Mouse (Mus musculus) T-helper 1 cell (primary cell): Measurements from ENCODE around the gene P3h3.

ENCODE experiments used
- in situ Hi-C: fragments of 300-600 bp; cut with MboI, MseI; formaldehyde crosslinking; loops from one replicate; pipeline ENCODE4 v1.15.1; 2025; ENCODE audit warnings: high pct_unique_total_duplicates

P3h3 gene

DNA sequence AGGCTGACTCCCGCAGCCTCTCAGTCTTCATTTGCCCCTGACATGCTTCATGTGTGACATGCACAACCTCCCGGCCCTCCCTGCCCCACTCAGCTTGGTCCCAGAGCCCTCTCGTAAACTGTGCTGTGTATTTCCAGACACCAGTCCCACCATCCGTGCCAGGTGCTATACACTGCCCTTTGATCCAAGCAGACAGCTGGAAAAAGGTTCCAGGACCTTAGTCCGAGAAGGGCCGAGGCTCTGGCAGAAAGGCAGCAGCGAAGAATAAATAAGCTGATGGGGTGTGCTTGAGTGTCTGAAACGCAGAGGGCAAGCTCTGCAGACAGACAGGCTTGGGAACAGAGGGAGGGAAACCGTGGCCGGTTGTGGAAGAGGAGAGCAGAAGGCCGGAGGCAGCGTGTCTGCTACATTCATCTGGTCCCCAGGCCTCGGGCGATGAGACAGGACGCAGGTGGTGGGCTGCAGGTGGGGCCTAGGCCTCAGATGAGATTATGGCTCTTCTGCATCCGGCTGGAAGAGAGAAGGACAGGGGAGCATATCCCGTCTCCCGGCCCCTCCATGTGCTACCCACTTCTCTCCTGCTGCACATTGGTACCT is 8.3 kb upstream of the P3h3 start:
- in situ Hi-C loops: loop anchor here (10.0 kb wide), 1 partner anchor 69 kb away; the partner anchor contains the start of gene Mlf2

DNA sequence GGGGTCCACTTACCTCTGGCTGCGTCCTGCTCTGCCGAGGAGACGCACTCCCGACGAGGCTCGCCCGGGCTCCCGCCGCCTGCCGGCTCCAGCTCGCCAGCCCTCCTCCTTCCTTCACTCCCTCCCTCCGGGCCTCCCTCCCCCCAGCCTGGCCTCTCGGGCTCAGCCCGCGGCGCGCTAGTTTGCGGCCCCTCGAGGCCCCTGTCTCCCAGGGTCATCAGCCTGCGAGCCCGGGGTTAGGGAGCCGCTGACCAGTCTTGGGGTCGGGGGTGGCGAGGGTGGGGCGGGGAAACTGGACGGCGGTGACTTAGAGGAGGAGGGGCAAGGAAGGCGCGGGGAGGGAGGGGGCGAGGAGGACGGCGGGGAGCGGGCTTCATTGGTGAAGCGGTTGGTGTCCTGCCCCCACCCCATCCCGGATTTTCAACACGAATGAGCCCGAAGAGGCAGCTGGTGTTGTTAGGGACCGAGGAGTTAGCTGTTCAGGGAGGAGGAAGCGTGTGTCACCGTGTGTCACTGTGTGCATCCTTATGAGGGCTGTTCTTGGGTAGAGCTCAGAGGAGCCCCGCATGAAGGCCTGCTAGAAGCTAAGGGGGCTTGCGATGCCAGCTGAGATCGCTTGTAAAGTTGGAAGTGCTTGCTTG is 6.2 kb upstream of the P3h3 start, which contains the start of gene Gpr162:
Gene Gpr162 (minus strand): TSS at position 326 of the 641 bp plus-strand sequence.
- in situ Hi-C loops: loop anchor here (10.0 kb wide), 1 partner anchor 71 kb away; the partner anchor contains the start of gene Mlf2

DNA sequence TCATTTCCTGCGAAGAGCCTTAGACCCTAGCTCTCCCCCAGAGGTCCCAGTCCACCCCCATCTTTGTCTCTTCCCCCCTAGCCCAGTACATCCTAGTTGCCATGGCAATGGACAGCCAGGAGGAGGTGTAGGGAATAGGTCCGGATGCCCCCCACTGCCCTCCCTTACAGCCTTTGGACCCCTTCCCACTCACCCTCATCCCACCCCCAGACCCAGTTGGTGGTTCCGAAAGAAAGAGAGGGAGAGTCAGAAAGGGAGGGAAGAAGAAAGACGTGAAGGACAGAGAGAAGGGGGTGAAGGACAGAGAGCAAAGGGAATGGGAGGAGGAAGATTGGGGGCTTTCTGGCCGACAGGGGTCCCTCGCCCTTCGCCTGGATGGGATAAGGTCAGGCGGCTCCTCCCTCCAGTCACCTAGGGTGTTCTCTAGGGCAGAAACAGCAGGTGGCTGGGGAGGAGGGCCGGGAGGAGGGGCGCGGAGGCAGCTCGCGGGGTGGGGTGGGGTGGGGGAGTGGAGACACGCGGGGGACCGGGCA is 5.6 kb upstream of the P3h3 start:
- in situ Hi-C loops: loop anchor here (10.0 kb wide), 1 partner anchor 72 kb away; the partner anchor contains the start of gene Mlf2

DNA sequence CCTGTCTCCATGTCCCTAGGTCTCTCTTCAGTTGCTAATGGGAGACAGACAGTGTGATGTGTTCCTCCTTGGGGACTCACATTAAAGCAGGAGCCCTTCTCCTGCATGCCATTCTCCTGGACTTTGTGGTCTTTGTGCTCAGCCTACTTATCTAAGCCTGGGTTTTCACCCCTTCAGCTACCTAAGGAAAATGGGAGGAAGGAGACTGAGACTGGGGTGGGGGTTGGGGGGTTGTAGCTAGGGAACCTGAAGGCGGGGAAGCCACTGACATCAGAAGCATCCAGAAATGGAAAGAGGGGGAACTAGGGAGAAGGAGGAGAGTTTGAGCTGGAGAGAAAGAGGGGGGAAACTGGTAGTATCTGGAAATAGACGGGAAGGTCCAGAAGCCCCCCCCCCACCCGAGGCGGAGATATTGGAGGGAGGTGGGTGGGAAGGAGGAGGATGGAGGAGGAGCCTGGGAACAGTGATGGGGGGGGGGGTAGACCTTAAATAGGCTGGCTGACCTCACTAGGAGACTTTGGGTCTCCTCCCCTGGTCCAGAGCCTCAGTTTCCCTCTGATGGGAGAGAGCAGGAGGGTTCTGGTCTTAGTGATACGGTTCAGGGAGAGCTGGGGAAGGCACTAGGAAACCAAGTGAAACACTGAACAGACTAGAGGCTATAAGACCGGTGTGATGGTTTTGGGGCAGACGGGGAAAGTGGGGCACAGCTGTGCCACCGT is 5.0 kb upstream of the P3h3 start:
- in situ Hi-C loops: loop anchor here (10.0 kb wide), 1 partner anchor 72 kb away; the partner anchor contains the start of gene Mlf2

DNA sequence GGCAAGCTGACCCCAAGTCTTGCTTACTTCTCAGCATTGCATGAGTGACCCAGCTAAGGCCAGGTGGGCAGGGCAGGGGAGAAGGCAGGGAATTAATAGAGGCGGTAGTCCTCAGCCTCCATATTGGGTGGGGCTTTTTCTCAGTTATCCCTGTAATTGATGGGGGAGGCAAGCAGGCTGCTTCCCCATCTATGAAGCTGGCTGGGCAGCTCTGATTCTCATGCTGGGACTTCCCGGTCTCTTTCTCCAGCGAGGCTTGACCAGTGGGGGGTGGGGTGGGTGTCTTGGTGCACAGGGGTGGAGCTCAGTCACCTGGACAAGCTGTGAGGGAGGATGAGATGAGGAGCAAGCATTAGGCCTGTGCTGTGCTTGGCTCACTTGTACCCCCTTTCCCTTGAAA is 4.2 kb upstream of the P3h3 start:
- in situ Hi-C loops: loop anchor here (10.0 kb wide), 1 partner anchor 73 kb away; the partner anchor contains the start of gene Mlf2

DNA sequence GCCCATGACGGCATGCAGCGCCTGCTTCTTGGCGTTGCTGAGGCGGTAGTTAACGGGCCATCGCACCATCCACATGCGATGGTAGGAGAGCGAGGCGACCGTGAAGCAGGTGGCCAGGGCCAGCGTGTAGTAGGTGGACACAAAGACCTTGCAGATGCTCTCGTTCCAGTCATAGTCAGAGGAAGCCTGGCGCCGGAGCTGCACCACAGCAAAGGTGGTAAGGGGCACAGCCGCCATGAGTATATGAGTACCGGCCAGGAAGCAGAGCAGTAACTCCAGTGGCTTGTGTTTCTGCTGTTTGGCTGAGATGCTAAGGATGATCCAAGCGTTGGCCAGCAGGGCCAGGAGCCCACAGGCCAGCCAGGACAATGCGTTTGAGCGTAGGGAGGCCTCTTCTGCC is 3.7 kb upstream of the P3h3 start:
- in situ Hi-C loops: loop anchor here (10.0 kb wide), 1 partner anchor 74 kb away; the partner anchor contains the start of gene Mlf2

DNA sequence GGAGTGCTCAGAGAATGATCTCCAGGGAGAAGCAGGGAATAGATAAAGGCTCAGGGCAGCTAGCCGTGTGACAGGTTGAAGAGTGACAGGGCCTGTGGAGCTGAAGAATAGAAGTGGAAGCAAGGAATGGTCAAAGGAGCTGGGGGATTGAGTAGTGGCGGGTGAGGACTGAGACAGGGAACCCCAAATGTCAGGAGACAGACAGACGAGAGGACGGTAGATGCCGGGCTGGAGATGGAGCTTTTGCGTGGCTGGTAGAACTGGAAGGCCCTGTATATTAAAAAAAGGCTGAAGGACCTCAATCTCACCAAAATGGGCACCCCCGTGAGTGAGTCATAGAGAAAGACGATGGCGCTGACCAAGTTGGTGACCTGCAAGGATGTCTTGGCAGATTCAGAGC is 3.0 kb upstream of the P3h3 start:
- in situ Hi-C loops: loop anchor here (10.0 kb wide), 1 partner anchor 74 kb away; the partner anchor contains the start of gene Mlf2

DNA sequence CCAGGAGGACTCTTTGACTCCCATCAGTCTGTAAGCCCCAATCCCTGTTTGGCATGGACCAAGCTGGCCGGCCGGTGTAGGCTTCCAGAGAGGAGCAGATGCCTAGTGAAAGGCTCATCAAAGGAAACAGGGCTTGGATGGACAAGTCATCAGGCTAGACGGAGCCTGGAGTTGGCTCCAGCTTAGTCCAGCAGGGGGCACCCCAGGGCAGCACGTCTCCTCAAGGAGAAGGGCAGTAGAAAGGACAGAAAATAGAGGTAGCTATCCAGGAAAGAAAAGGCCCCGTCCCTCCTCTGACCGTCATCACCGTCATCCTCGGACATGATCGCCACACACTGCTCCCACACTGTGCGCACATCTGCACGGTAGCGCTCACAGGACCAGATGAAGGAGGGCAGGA is 2.2 kb upstream of the P3h3 start:
- in situ Hi-C loops: loop anchor here (10.0 kb wide), 1 partner anchor 75 kb away; the partner anchor contains the start of gene Mlf2

DNA sequence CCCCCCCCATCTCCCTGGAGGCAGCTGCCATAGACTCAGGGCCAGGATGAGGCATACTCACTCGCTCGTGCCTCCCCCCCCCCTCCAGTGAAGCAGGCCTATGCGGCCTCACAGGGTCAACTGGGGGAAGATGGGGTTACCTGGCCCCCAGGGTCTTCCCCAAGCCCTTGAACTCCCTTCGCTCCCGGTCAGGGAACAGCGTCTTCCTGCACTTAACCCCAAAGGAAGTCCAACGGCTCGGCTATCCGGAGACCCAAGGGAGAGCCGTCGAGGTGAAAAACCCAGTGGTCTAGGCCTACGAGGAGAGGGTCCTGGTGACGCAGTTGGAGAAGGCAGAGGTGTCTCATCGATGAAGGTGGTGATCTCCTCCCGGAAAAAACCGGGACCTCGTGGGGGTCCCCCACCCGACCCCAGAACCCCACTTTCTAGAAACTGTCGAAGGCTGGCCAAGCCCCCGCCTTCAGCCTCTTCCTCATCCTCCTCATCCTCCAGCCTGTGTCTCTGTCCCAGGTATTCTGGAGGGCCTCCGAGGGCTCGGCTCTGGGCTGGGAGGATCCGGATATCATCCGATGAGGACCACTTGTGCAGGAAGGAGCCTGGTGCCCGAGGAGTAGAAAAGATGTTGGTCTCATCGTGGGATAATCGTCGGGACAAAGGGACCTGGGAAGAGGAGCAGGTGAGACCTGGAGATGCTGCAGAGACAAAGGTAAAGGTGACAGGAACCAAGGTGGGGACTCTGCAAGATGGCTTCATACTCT is 1.2 kb upstream of the P3h3 start:
- in situ Hi-C loops: no loop called here

DNA sequence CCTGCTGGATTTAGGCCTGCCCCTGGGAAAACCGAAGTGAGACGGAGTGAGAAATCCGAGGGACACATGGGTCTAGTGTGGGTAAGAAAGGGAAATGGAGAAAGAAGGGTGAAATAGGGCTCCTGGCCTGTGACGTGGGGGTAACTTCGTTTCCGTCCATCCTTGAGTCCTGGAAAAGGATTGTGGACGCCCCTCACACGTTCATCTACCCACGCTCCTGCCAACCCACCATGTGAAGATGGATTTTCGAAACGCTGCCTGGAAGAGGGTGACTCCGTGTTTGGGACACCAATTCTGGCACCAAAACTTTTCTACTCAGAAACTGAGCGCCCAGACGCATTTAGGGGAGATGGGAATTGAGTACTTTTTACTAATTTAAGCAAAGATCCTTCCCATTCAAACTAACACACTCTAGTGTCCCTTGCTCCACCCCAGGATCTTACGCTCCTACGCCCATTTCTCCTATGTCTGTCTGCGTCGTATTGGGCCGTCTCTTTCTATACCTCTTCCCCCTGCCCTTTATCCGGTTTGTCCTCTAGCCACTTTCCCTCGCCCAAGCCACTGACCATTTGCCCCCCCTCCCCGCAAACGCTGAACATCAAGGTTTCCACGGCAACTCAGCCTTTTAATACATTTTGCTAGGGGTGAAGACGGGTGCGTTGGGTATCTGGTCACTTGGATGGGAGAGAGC is 433 bp upstream of the P3h3 start:
- in situ Hi-C loops: no loop called here

DNA sequence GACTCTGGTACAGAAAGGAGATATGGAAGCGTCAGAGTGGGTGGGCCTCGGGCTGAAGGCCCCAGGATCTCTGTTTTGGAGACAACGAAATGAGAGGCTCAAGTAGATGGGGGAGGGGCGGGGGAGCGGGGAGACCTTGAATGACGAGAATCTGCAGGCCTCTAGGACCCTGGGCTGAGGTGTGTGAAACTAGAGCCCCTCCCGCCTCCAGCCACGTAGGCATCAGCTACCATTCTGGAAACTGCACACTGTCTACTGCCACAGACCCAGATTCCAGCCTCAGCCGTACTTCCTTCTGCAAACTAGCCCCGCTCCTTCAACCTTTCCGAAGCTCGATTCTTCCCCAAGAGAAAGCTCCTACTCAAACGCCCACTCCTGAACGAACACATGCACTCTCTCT is 1.2 kb downstream of the P3h3 start:
- in situ Hi-C loops: no loop called here

DNA sequence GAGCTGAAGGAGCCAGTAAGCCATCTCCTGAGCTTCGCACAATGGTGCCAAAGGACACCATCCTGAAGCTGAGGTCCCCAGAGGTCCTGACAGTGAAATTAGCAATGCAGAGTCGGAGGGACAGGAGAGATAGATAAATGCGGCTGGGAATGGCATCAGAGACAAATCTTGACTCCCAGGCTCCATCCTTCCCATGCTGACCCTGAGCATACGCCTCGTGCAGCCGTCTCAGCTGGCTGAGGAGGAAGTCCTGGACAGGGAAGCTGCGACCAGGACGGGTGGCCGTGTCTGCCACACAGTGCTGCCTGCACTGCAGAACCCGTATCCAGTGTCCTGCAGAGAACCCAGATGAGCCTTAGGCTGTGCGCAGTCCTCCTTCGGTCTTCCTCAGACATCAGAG is 2.9 kb downstream of the P3h3 start:
- in situ Hi-C loops: no loop called here

DNA sequence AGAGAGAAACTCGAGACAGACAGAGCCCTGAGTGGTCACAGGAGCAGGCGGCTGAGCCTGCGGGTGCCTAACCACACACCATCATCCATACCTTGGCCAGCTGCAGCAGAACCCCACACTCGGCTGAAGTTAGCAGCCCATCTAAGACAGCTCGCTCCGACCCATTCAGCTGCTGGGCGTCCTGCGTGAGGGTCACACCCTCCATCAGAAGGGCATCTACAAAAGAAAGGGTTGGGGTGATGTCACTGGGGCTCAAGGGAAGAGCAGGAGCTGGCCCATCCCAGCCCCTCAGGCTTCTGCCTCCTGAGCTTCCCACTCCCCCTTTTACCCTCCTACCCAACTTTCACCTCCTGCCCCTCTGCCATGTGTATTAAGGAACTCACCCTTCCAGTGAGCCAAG is 7.0 kb downstream of the P3h3 start:
- in situ Hi-C loops: no loop called here

DNA sequence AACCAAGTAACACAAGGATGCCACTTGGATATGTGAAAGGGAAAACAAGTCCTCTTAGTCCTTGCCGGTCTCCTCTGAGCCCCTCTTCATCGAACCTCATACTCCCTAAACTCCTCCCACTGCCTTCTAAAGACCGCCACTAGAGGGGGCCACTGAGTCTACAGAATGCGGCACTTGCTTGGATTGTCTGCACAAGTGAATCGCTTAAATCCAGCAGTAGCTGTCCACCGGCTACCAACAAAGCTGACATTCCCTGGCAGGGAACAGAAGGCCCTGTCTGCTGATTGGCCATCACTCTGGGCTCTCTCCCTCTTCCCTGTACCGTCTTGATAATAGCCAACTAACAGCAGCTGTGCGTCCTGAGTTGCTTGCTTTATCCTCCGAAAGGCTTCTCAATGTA is 10.2 kb downstream of the P3h3 start:
- in situ Hi-C loops: no loop called here

DNA sequence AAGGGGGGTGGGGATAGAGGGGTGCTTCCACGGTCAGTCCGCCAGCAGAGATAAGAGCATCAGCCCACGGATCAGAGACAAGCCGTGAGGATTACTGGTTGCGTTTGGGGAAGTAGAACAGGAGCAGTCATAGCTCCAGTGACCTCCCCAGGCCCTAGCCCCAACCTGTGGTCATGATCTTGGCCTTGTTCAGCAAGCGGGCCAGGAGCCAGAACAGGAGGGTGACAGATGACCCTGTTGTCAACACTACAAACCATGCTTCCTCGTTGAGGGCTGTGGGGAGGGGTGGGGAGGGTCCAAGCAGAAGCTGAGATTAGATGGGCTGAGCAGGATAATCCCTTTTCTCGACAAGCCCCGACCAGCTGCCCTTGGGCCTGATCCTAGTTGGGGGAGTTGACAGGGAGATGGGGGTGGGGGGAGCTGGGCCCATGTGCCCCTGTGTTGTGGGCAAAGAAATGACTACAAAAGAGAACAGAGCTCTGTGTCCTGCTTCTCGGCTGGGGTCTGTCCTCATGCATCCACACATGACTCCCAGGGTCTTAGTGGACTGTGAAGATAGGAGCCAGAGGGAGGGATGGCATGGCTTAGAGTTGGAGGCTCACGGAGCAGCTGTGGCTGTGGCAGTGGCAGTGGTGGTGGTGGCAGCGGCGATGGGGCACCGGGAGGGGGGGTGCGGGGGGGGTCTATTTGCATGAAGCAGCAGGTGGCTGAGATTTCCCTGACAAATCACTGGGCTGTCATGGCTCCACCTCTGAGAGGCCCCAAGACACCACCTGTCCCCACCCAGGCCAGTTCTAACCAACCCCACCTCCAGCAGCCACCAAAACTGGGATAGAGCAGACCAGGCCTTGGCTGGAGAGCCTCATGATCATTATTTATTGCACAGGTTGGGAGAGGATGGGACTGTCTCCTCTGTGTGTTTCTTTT is 17.0 kb downstream of the P3h3 start, which contains the start of gene Gnb3:
Gene Gnb3 (minus strand): TSS at position 35 of the 927 bp plus-strand sequence.
- in situ Hi-C loops: no loop called here

DNA sequence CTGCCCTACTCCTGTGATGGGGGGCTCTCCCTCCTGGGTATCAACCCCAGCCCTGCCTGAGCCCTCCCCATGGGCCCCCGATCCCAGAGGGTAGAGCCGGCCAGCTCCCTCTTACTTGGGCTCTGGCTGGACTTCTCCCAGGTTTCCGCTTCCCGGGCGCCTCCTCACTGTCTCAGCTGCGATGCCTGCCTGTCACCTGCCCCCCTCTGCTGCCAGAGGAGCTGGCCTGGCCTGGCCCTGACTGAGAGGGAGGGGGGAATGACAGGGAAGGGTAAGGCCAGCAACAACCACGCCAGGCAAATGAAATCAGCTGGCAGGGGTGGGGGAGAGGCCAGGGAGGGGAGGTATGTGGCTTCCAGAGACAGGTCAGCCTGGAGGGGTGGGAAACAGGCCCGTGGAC is 17.7 kb downstream of the P3h3 start:
- in situ Hi-C loops: no loop called here

DNA sequence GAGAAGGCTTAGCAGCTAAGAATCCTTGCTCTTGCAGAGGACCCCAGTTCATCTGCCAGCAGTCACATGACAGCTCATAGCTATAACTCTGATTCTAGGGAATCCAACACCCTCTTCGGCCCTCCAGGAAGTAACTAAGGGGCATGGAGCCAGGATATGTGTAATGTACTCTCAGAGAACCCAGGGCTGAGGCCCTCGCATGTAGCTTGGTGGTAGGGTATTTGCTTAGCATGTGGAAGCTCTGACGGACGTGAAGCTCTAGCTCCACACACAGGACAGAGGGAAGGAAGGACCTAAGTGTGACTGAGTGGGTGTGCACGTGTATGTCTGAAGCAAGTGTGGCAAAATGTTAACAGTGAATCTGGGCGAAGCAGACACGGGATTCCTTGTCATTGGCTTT is 21.1 kb downstream of the P3h3 start:
- in situ Hi-C loops: no loop called here

DNA sequence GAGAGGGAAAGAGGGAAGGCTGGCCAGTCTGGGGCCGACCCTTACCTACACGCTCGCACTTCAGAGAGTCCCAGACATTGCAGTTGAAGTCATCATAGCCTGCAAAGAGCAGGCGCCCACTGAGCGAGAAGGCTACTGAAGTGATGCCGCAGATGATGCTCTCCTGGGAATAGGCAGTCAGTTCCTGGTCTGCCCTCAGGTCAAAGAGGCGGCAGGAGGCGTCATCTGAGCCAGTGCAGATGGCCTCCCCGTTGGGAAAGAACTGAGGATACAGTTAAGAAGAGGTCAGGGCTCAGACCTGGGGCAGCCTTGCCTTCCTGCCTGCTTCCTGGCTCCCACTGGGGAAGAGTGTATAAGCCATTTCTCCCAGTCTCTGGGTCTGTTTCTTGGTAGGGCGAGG is 22.0 kb downstream of the P3h3 start:
- in situ Hi-C loops: no loop called here

DNA sequence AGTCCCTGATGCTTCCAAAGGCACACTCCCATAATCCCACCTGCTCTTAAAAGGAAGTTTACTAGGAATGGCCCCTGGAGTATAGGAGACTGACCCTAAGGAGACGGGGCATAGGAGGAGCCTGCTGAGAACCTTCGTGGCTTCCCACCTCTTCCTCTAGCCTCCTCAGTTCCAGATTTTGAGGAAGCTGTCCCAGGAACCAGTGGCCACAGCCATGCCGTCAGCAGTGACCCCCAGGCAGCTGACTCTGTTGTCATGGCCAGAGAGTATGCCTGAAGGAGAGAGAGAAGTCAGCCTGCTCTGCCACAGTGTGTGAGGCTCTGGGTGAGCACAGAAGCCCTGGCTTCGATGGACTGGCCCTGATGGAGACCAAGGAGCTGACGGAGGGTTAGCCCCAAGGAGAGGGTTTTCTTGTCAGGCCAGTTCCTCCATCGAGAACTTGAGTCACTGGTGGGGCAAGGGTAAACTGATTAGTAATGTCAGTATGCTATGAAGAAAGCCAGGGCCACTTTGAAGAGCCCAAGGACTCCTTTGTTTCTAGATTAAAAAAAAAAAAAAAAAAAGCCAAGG is 23.0 kb downstream of the P3h3 start:
- in situ Hi-C loops: no loop called here
